Mouse (Mus musculus) CH12.LX (cell line): ENCODE data around the gene Fgfr2. TPM values are rescaled to one million over a fixed set of nuclear protein-coding genes. Genes with fewer than 3 reads are reported as not detected.
A peak's percentile ranks its signal among the peaks of the same experiment; 100 is the strongest.

ENCODE experiments used
- DNase-seq: peaks from one replicate; pipeline ENCODE4 v3.0.0-alpha.2; 2013; ENCODE audit errors: extremely low read depth
- H3K27ac ChIP-seq: 2 replicates; pipeline ENCODE4 v1.5.1; 2012; ENCODE audit warnings: low read depth, mild to moderate bottlenecking, control low read depth, moderate library complexity; ENCODE audit not compliant: insufficient read depth
- H3K27me3 ChIP-seq: replicated peaks from 2 replicates; pipeline ENCODE3; 2012; ENCODE audit warnings: inconsistent platforms
- H3K36me3 ChIP-seq, 2 experiments: replicated peaks in 1 of 2; 2 replicates each; pipeline versions ENCODE3 to v1.6.1; 2012; ENCODE audit warnings: inconsistent platforms in 1 of 2, low read length in 1 of 2, mild to moderate bottlenecking in 1 of 2, mixed read lengths in 1 of 2, moderate library complexity in 1 of 2; ENCODE audit not compliant: control insufficient read depth in 1 of 2, insufficient read depth in 1 of 2
- H3K4me1 ChIP-seq, 2 experiments: 2 replicates each; pipeline ENCODE4 v1.6.1; 2012; ENCODE audit warnings: inconsistent platforms in 1 of 2, moderate library complexity in 1 of 2; ENCODE audit not compliant: insufficient read depth in 2 of 2, control insufficient read depth in 1 of 2
- H3K4me2 ChIP-seq: 2 replicates; pipeline ENCODE4 v1.6.1; 2012; ENCODE audit warnings: low read depth, mild to moderate bottlenecking, control low read depth; ENCODE audit not compliant: poor library complexity, insufficient read depth, severe bottlenecking
- H3K4me3 ChIP-seq, 3 experiments: fragments of 150-350 bp in 1 of 3; sonication (generic) in 1 of 3; replicated peaks in 1 of 3; 2 replicates each; pipeline versions ENCODE3 to v1.5.1; 2011 to 2012; ENCODE audit warnings: low read depth in 2 of 3, low read length in 2 of 3, mild to moderate bottlenecking in 2 of 3, moderate library complexity in 2 of 3, control low read depth in 1 of 3, improper control_type of control experiment in 1 of 3, inconsistent platforms in 1 of 3, mixed read lengths in 1 of 3; ENCODE audit not compliant: poor library complexity in 1 of 3
- H3K79me2 ChIP-seq: replicated peaks from 2 replicates; pipeline ENCODE4 v1.6.1; 2012; ENCODE audit warnings: mild to moderate bottlenecking, moderate library complexity; ENCODE audit not compliant: control insufficient read depth, poor library complexity, insufficient read depth, severe bottlenecking; ENCODE audit errors: extremely low read depth
- H3K9ac ChIP-seq: 2 replicates; pipeline ENCODE4 v1.6.1; 2012; ENCODE audit warnings: low read depth, mild to moderate bottlenecking, control low read depth, moderate library complexity; ENCODE audit not compliant: insufficient read depth
- H3K9me3 ChIP-seq: replicated peaks from 2 replicates; pipeline ENCODE3; 2012; ENCODE audit warnings: low read length, inconsistent platforms, mixed read lengths
- CHD2 ChIP-seq: IDR thresholded peaks from 2 replicates; pipeline ENCODE4 v1.6.1; 2011; ENCODE audit warnings: low read length, improper control_type of control experiment
- CTCF ChIP-seq, 2 experiments: IDR thresholded peaks in 1 of 2; conservative IDR thresholded peaks in 1 of 2; 2 replicates each; pipeline ENCODE4 v1.5.1; 2011 to 2012; ENCODE audit warnings: low read depth in 2 of 2, low read length in 2 of 2, improper control_type of control experiment in 1 of 2, inconsistent platforms in 1 of 2, mild to moderate bottlenecking in 1 of 2, moderate library complexity in 1 of 2
- E2F4 ChIP-seq: IDR thresholded peaks from 2 replicates; pipeline ENCODE4 v1.6.1; 2011; ENCODE audit warnings: low read depth, low read length, improper control_type of control experiment; ENCODE audit not compliant: insufficient replicate concordance
- EP300 ChIP-seq: IDR thresholded peaks from 2 replicates; pipeline ENCODE4 v1.6.1; 2011; ENCODE audit warnings: low read length, improper control_type of control experiment
- GABPA ChIP-seq: IDR thresholded peaks from 2 replicates; pipeline ENCODE4 v1.6.1; 2012; ENCODE audit warnings: low read depth, low read length, improper control_type of control experiment, inconsistent platforms; ENCODE audit not compliant: insufficient replicate concordance
- IRF4 ChIP-seq: IDR thresholded peaks from 2 replicates; pipeline ENCODE4 v1.6.1; 2014; ENCODE audit warnings: low read depth, mild to moderate bottlenecking, inconsistent platforms, low read length, improper control_type of control experiment
- JUN ChIP-seq: IDR thresholded peaks from 2 replicates; pipeline ENCODE4 v1.6.1; 2011; ENCODE audit warnings: low read depth, mild to moderate bottlenecking, low read length, improper control_type of control experiment, moderate library complexity; ENCODE audit not compliant: insufficient read depth
- JUND ChIP-seq: conservative IDR thresholded peaks from 2 replicates; pipeline ENCODE4 v1.6.1; 2011; ENCODE audit warnings: low read depth, low read length, improper control_type of control experiment
- MAFK ChIP-seq: IDR thresholded peaks from 2 replicates; pipeline ENCODE4 v1.6.1; 2011; ENCODE audit warnings: low read length, improper control_type of control experiment; ENCODE audit not compliant: insufficient replicate concordance
- MAX ChIP-seq: IDR thresholded peaks from 2 replicates; pipeline ENCODE4 v1.6.1; 2011; ENCODE audit warnings: low read length, improper control_type of control experiment
- MAZ ChIP-seq: IDR thresholded peaks from 2 replicates; pipeline ENCODE4 v1.6.1; 2012; ENCODE audit warnings: low read depth, mild to moderate bottlenecking, inconsistent platforms, low read length, improper control_type of control experiment, moderate library complexity
- MXI1 ChIP-seq: IDR thresholded peaks from 2 replicates; pipeline ENCODE4 v1.6.1; 2011; ENCODE audit warnings: mild to moderate bottlenecking, low read depth, low read length, improper control_type of control experiment
- PAX5 ChIP-seq: IDR thresholded peaks from 2 replicates; pipeline ENCODE4 v1.6.1; 2012; ENCODE audit warnings: low read length, inconsistent platforms, mixed read lengths
- POLR2A ChIP-seq: IDR thresholded peaks from 2 replicates; pipeline ENCODE4 v1.6.1; 2011; ENCODE audit warnings: low read depth, mild to moderate bottlenecking, improper control_type of control experiment, low read length
- POLR2AphosphoS2 ChIP-seq: IDR thresholded peaks from 2 replicates; pipeline ENCODE4 v1.6.1; 2011; ENCODE audit warnings: low read depth, low read length, improper control_type of control experiment
- SIN3A ChIP-seq: IDR thresholded peaks from 2 replicates; pipeline ENCODE4 v1.6.1; 2012; ENCODE audit warnings: low read length, improper control_type of control experiment, inconsistent platforms
- USF2 ChIP-seq: conservative IDR thresholded peaks from 2 replicates; pipeline ENCODE4 v1.6.1; 2011; ENCODE audit warnings: low read depth, low read length, improper control_type of control experiment
- ZC3H11A ChIP-seq: IDR thresholded peaks from 2 replicates; pipeline ENCODE4 v1.6.1; 2012; ENCODE audit warnings: low read depth, mild to moderate bottlenecking, inconsistent platforms, low read length, improper control_type of control experiment
- ZMIZ1 ChIP-seq: IDR thresholded peaks from 2 replicates; pipeline ENCODE4 v1.6.1; 2012; ENCODE audit warnings: low read depth, mild to moderate bottlenecking, inconsistent platforms, low read length, improper control_type of control experiment
- ZNF384 ChIP-seq: IDR thresholded peaks from 2 replicates; pipeline ENCODE4 v1.6.1; 2012; ENCODE audit warnings: low read depth, low read length, improper control_type of control experiment, inconsistent platforms
- dilution Hi-C: fragments of 300-500 bp; cut with MboI; formaldehyde crosslinking; loops from 2 replicates; pipeline ENCODE4 v1.14.3; 2020; ENCODE audit warnings: low sequenced_read_pairs; ENCODE audit not compliant: extremely low pct_unique_long_range_greater_than_20kb, extremely low pct_ligation_motif_present
- in situ Hi-C: fragments of 300-500 bp; cut with MboI; formaldehyde crosslinking; loops from 3 replicates; pipeline ENCODE4 v1.14.3; 2019; ENCODE audit warnings: low sequenced_read_pairs, low pct_ligation_motif_present, low pct_unique_long_range_greater_than_20kb, mixed read lengths
- polyA plus RNA-seq: library from polyadenylated mRNA; unstranded; fragments of >175 nt; gene quantifications from 2 replicates; pipeline ENCODE4 v1.2.1, GENCODE M21; 2012; ENCODE audit warnings: low read depth; ENCODE audit not compliant: insufficient read length
- total RNA-seq, 2 experiments: library from RNA; depleted of rRNA; stranded (reverse); fragments of 300-350 nt in 1 of 2; fragments of >200 nt in 1 of 2; gene quantifications; 2 replicates each; pipeline ENCODE4 v1.2.3; 2012 to 2014

Gene Fgfr2
- total and polyA plus RNA-seq, 3 experiments = not detected

DNA sequence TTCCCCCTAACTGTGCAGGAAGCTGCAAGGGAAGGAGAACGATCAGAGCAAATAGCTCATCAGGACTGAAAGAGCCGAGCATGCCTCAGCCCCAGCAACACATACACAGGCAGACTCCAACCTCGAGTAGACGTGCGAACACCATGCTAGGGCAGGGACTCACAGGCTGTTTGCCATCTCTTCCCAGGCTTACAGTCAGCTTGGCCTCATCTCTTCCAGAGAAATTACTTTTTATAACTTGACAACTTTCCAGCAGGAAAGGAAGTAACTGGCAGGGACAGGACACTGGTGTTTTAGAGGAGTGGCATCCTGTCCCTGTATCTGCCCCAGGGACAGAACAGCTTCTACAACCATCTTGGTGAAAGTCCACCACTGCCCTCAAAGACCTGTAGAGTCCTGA lies 879.9 kb downstream of the Fgfr2 start:
- Histone ChIP-seq H3K36me3 (no peaks in the 10 kb centered on the region), H3K27ac (no peak overlapping the region), H3K4me1 (0 out of 4 replicates have a peak, but pooled peaks cover 2 to 3% of the 10 kb centered on the region in 2 experiments), H3K27me3 (peaks cover 4% of the 10 kb centered on the region), H3K9me3 (no peaks in the 10 kb centered on the region), H3K9ac (no peak overlapping the region), H3K4me2 (no peak overlapping the region), H3K4me3 (no peak overlapping the region), H3K79me2 (no peaks in the 10 kb centered on the region)
- in situ Hi-C loops (no loop called here), dilution Hi-C loops (no loop called here)
- TF ChIP-seq E2F4 (no peak), GABPA (no peak), MAZ (no peak), USF2 (no peak)
- no peak for DNase-seq

DNA sequence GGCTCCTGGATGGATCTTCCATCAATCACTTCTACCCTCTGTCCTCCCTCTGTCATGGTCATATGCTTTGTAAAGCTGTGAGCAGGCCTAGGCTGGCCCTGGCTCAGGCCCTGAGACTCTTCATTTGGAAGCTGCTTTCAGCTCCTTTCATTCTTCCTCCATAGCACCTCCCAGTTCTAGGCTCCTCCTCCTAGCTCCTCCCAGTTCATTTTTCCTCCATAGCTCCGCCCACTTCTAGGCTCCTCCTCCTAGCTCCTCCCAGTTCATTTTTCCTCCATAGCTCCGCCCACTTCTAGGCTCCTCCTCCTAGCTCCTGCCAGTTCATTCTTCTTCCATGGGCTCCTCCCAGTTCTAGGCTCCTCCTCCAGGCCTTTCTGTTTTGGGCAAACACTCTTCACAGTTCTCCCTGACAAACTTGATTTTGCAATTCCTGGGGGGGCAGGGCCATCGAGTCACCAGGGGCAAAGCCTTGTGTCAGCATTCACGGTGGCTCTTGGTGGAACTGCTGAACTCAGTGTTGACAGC lies 880.5 kb downstream of the Fgfr2 start:
- no peak overlapping the region for H3K9ac ChIP-seq
- H3K4me2 ChIP-seq = no peak overlapping the region
- no peak overlapping the region for H3K27ac ChIP-seq
- peak; percentile 23 for DNase-seq
- dilution Hi-C loops = no loop called here
- no peaks in the 10 kb centered on the region for H3K79me2 ChIP-seq
- no peaks in the 10 kb centered on the region for H3K9me3 ChIP-seq
- in situ Hi-C loops = no loop called here
- H3K4me1 ChIP-seq = 0 out of 4 replicates have a peak, but pooled peaks cover 2 to 3% of the 10 kb centered on the region in 2 experiments
- H3K36me3 ChIP-seq = no peaks in the 10 kb centered on the region
- H3K4me3 ChIP-seq = no peak overlapping the region
- TF ChIP-seq POLR2AphosphoS2 (no peak), JUN (no peak), E2F4 (no peak), MAZ (no peak), MXI1 (no peak)
- TF ChIP-seq, all 38 proteins: peak for 0
- peaks cover 4% of the 10 kb centered on the region for H3K27me3 ChIP-seq

DNA sequence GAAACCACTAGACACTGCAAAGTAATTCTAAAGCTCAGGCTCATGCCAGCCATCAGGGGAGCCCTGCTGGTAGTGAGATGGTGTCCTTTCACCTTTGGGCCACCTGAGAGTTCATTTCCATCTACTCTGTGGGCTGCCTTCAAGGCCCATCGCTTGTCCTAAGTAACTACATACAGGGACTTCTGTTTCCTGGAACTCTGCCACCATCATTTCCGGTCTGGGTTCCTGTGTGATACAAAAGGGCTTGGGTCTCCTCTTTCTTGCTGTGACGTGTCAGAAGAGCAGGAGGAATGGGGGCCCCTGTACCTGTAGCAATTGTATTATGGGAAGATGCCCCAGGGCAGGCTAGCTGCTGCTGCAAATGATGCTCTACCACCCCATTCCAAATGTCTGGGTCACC lies 884.2 kb downstream of the Fgfr2 start:
- DNase-seq = no peak
- no peaks in the 10 kb centered on the region for H3K36me3 ChIP-seq

More for the DNA sequence above, 884.2 kb downstream of the Fgfr2 start:
- in situ Hi-C loops (no loop called here), dilution Hi-C loops (no loop called here)
- Histone ChIP-seq H3K9me3 (no peaks in the 10 kb centered on the region), H3K4me3 (no peak overlapping the region), H3K79me2 (no peaks in the 10 kb centered on the region), H3K27me3 (peaks cover 12% of the 10 kb centered on the region), H3K9ac (no peak overlapping the region), H3K4me1 (no peaks in the 10 kb centered on the region), H3K4me2 (no peak overlapping the region), H3K27ac (no peak overlapping the region)
- no peak for TF ChIP-seq ZC3H11A
- no peak for TF ChIP-seq GABPA
- no peak for TF ChIP-seq CTCF (conservative IDR thresholded peaks at IDR 0.05 in 1 of 2, IDR thresholded peaks at IDR 0.05 in 1 of 2; ENCODE audit: low read depth in 2 of 2, low read length in 2 of 2)
- no peak for TF ChIP-seq MAFK
- no peak for TF ChIP-seq IRF4
- no peak for TF ChIP-seq EP300
- no peak for TF ChIP-seq MAX
- no peak for TF ChIP-seq ZNF384
- TF ChIP-seq CHD2 = no peak
- TF ChIP-seq PAX5 = no peak
- TF ChIP-seq ZMIZ1 = no peak
- no peak for TF ChIP-seq MXI1
- no peak for TF ChIP-seq POLR2A
- TF ChIP-seq USF2 = no peak
- no peak for TF ChIP-seq JUND
- TF ChIP-seq SIN3A = no peak
